Comparison of ENCODE assay signal across 8 mouse cellular contexts in the genomic region with DNA sequence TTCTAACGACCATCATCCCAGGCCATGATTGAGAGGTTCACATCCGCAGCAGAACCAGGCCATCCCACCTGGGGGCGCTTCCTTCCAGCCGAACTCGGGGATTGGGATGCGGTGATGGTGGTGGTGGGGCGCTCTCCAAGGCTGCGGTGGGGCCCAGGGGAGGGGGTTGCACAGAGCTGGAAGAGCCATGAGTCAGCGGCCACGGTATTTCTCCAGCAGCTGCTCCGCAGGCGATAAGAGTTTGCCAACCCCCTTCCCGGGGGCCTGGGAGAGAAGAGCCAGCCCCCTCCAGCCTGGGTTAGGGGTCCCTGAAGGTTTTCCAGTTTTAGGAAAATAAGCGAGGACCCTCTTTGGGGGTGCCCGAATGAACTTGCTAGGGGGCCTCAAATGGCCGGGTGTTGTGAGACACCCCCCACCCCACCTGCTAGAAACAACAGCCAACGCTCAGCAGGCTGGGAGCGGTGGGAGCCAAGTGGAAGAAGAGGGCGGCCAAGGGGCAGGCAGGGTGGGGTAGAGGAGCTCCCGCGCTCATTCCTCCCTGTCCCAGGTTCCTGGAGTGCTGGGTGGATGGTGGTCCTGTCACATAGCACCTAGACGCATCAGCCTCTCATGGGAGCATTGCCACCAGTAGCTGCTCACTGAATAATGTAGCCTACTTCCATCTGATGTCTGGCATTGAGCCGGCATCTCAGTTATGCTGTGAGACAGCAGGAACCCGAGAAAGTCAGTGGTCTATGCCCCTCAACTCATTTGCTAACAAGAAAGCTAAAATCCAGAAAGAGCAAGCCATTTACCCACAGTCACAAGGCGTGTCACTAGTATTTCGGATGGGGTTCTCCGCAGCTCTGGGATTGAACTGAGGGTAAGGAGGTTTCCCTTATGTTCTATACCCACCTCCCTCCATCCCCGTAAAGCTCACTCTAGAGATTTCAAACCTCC. TPM values are rescaled to one million over a fixed set of nuclear protein-coding genes. Genes with fewer than 3 reads are reported as not detected.
A peak's percentile ranks its signal among the peaks of the same experiment; 100 is the strongest.
DNase-seq lines count a peak whose midpoint lies in the region; ATAC-seq and TF ChIP-seq lines count a peak whose summit lies in the region.

No protein-coding gene starts in this region.

- H3K9me3 ChIP-seq in hindbrain, embryonic 11.5 days (ENCODE audit: control insufficient read depth, low read length): no peaks in the 10 kb centered on the region
- no peaks in the 10 kb centered on the region for H3K9me3 ChIP-seq in limb, embryonic 15.5 days

- peak overlapping the region; percentile 83 for H3K4me2 ChIP-seq in hindbrain, embryonic 11.5 days (replicated peaks; ENCODE audit: low read depth, low read length)
- H3K4me2 ChIP-seq in limb, embryonic 15.5 days: peak overlapping the region; percentile 88
- peak overlapping the region; percentile 99 for H3K4me2 ChIP-seq in myocyte (ENCODE audit: low read depth)

- TF ChIP-seq CTCF in layer of hippocampus, adult 2 months (conservative IDR thresholded peaks at IDR 0.05): peak; percentile 80

- H3K36me3 ChIP-seq in hindbrain, embryonic 11.5 days (ENCODE audit: control insufficient read depth, insufficient read depth, low read length): no peaks in the 10 kb centered on the region
- H3K36me3 ChIP-seq in limb, embryonic 15.5 days: no peaks in the 10 kb centered on the region
- no peaks in the 10 kb centered on the region for H3K36me3 ChIP-seq in myocyte (ENCODE audit: control insufficient read depth, insufficient read depth)

- 0 out of 2 replicates have a peak, but pooled peaks have one; percentile 13 for ATAC-seq in hindbrain, embryonic 11.5 days (ENCODE audit: low FRiP score)
- peak; percentile 42; the same call in 1 of the 2 replicates for ATAC-seq in limb, embryonic 15.5 days (ENCODE audit: insufficient number of reproducible peaks, low FRiP score, low TSS enrichment, low read depth)
- no peak for ATAC-seq in erythroid progenitor cell, adult 5-6 weeks (replicated peaks; ENCODE audit: low FRiP score, poor library complexity, severe bottlenecking)

- peak overlapping the region; percentile 35 for H3K9ac ChIP-seq in hindbrain, embryonic 11.5 days (ENCODE audit: low read depth, low read length)
- H3K9ac ChIP-seq in limb, embryonic 15.5 days: peak overlapping the region; percentile 35; the same call in 1 of the 2 replicates

- DNase-seq in layer of hippocampus, adult 2 months (ENCODE audit: low spot score in 2 of 2): peak; percentile 63 to 75
- DNase-seq in layer of hippocampus, adult 9-10 months (ENCODE audit: low spot score): no peak
- peak; percentile 64 for DNase-seq in cerebellum, adult 8-10 months
- DNase-seq in forelimb bud, embryonic 11.5 days (ENCODE audit: low read depth, low spot score): peak; percentile 46
- peak; percentile 71 for DNase-seq in hindbrain, embryonic 11.5 days (ENCODE audit: low spot score)

- TF ChIP-seq POLR2A in myocyte (IDR thresholded peaks at IDR 0.05; ENCODE audit: insufficient read length, low read depth): no peak

- peak overlapping the region; percentile 95 for H3K27ac ChIP-seq in layer of hippocampus, adult 2 months
- H3K27ac ChIP-seq in hindbrain, embryonic 11.5 days (ENCODE audit: low read depth, low read length): no peak overlapping the region
- H3K27ac ChIP-seq in limb, embryonic 15.5 days: peak overlapping the region; percentile 95

- peaks cover 68% of the 10 kb centered on the region for H3K79me2 ChIP-seq in myocyte (ENCODE audit: control insufficient read depth, insufficient read depth)

- peak overlapping the region; percentile 83 for H3K4me3 ChIP-seq in layer of hippocampus, adult 2 months
- H3K4me3 ChIP-seq in hindbrain, embryonic 11.5 days (ENCODE audit: low read depth, low read length): peak overlapping the region; percentile 54
- H3K4me3 ChIP-seq in limb, embryonic 15.5 days: peak overlapping the region; percentile 48
- H3K4me3 ChIP-seq in myocyte: peak overlapping the region; percentile 22

- peaks cover 4% of the 10 kb centered on the region; the same call in 1 of the 2 replicates for H3K27me3 ChIP-seq in hindbrain, embryonic 11.5 days (ENCODE audit: control insufficient read depth, insufficient read depth, low read length)
- H3K27me3 ChIP-seq in limb, embryonic 15.5 days: no peaks in the 10 kb centered on the region
- no peaks in the 10 kb centered on the region for H3K27me3 ChIP-seq in myocyte (ENCODE audit: control insufficient read depth, insufficient read depth, insufficient read length)

- WGBS in hindbrain, embryonic 11.5 days: 1% methylated on average over 28 of the region's 28 CpGs
- under 1% methylated on average over 28 of the region's 28 CpGs for WGBS in limb, embryonic 15.5 days

- no peaks in the 10 kb centered on the region for H3K4me1 ChIP-seq in hindbrain, embryonic 11.5 days (replicated peaks; ENCODE audit: control insufficient read depth, insufficient read depth, low read length)
- peaks cover 48% of the 10 kb centered on the region for H3K4me1 ChIP-seq in limb, embryonic 15.5 days

- peak overlapping the region; percentile 18 for H3ac ChIP-seq in myocyte (ENCODE audit: control insufficient read depth, insufficient read length)

TF ChIP-seq in myocyte, 11 proteins besides CTCF, POLR2A, EP300 and RAD21:
- TF ChIP-seq SRF (IDR thresholded peaks at IDR 0.05; ENCODE audit: control insufficient read depth, insufficient read length, low read depth) (no peak), MYOG (IDR thresholded peaks at IDR 0.05; ENCODE audit: control insufficient read depth in 1 of 3, insufficient read depth in 1 of 3, insufficient read length in 2 of 3, low read depth in 2 of 3) (peak; percentile 19 to 90 (median 74)), MAX (IDR thresholded peaks at IDR 0.05; ENCODE audit: low read depth) (no peak), POLR2AphosphoS2 (IDR thresholded peaks at IDR 0.05; ENCODE audit: insufficient read length, low read depth) (peak; percentile 58), MYOD1 (IDR thresholded peaks at IDR 0.05; ENCODE audit: control insufficient read depth in 1 of 3, insufficient read length in 2 of 3, low read depth in 2 of 3) (peak in 2 of 3 experiments; percentile 80 to 89), TCF3 (IDR thresholded peaks at IDR 0.05; ENCODE audit: insufficient read length, low read depth) (peak; percentile 12), TCF12 (IDR thresholded peaks at IDR 0.05; ENCODE audit: insufficient read depth, poor library complexity, severe bottlenecking) (peak; percentile 47)

RNA-seq across cellular contexts. Expression of gene Creb3l1, which starts 17.1 kb away (rescaled TPM):
- 1 to 10 TPM; 3.2 to 3.6 TPM for total RNA-seq in layer of hippocampus, adult 2 months (2021)
- polyA plus RNA-seq in hindbrain, embryonic 11.5 days (2014; fragmentation: Nextera tagmentation; extraction: Ambion mirVana): 2.0 and 2.2 TPM in 2 replicates
- 30.4 and 31.9 TPM in 2 replicates for polyA plus RNA-seq in limb, embryonic 15.5 days (2015; fragmentation: Nextera tagmentation; extraction: Ambion mirVana)
- 97.3 TPM for polyA plus RNA-seq in myocyte (2012; fragmentation: generic; extraction: Trizol)
- 1.4 TPM in 1 of 2 replicates, not detected in the other for total RNA-seq in erythroid progenitor cell, adult 5-6 weeks (2015; ENCODE audit: low replicate concordance)
- total RNA-seq in erythroid progenitor cell, adult 5-6 weeks (2017; ENCODE audit: low replicate concordance): 0.08 and 0.51 TPM in 2 replicates

RNA-seq across cellular contexts. Expression of gene Dgkz, which starts 31.6 kb away (rescaled TPM):
- 100 to 1,000 TPM; 513 to 526 TPM for total RNA-seq in layer of hippocampus, adult 2 months (2021)
- polyA plus RNA-seq in hindbrain, embryonic 11.5 days (2014; fragmentation: Nextera tagmentation; extraction: Ambion mirVana): 24.1 and 28.9 TPM in 2 replicates
- 30.9 and 35.9 TPM in 2 replicates for polyA plus RNA-seq in limb, embryonic 15.5 days (2015; fragmentation: Nextera tagmentation; extraction: Ambion mirVana)
- polyA plus RNA-seq in myocyte (2012; fragmentation: generic; extraction: Trizol): 68.4 TPM
- total RNA-seq in erythroid progenitor cell, adult 5-6 weeks (2015; ENCODE audit: low replicate concordance): 25.6 and 54.1 TPM in 2 replicates
- total RNA-seq in erythroid progenitor cell, adult 5-6 weeks (2017; ENCODE audit: low replicate concordance): 8.7 and 11.9 TPM in 2 replicates

Comparison
In these comparisons a context has a peak if more than half of its experiments do, and no peak if none do; other contexts are left out.
1. H3K4me3 ChIP-seq: peak in every context shown above with its lines; median percentile 83 in layer of hippocampus, adult 2 months; 54 in hindbrain, embryonic 11.5 days; 48 in limb, embryonic 15.5 days; 22 in myocyte.